Mouse (Mus musculus): ENCODE results near the gene Akt1.

DNA sequence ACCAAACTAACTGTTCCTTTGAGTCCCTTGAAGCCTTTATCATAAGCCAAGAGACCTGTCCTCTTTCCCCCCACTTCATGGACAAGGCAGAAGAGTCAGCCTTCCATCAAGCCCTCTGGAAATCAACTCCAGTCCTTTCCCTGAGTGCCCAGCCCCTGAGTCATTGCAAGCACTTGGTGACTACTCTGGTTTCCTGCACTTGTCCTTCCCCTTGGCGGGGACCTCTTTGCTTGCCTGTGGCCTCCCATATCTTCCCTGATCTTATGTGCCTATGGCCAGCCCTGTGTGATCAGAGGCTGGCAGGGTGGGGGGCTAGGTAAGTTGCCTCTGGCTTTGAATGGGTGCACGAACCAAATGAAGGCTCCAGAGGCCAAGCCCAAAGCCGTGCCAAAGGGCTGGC, 52.8 kb downstream of the Akt1 start:
- TF ChIP-seq POLR2A (IDR thresholded peaks at IDR 0.05; ENCODE audit: control insufficient read depth, low read depth, low read length) = no peak
- no peak for TF ChIP-seq CTCF (IDR thresholded peaks at IDR 0.05; ENCODE audit: control insufficient read depth, insufficient read depth, insufficient replicate concordance, low read depth, low read length)

All from testis, adult 2 months (tissue).